Mouse (Mus musculus) megakaryocyte, embryonic 14.5 days (primary cell): ENCODE results near the gene Tns3.

Source experiments
- FLI1 ChIP-seq: IDR thresholded peaks from 2 replicates; pipeline ENCODE4 v1.6.1; 2012; ENCODE audit warnings: low read length, inconsistent platforms, mixed read lengths
- GATA1 ChIP-seq: IDR thresholded peaks from 3 replicates; pipeline ENCODE4 v1.6.1; 2012; ENCODE audit warnings: mixed read lengths, low read length, inconsistent platforms, borderline replicate concordance

DNA sequence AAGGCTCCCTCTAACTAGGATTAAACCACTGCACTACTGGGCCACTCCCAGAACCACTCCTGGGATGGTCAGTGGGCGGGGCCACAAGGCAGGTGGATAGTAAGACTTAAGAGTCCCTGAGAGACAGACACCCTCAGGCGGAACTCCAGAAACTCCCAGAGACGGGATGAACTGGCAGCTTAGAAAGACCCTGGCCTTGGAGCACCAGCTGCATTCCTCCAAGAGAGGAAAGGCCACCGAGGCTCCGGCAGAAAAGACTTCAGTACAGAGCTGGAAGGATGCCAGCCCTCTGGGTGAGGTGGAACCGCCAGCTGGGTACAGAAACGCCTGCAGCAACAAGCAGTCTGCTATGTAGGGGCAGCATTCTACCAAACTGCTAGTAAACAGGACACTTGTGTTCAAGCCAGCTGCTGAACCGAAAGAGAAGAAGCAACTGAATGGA is 218.4 kb downstream of the Tns3 start:
- TF ChIP-seq GATA1 (no peak), FLI1 (no peak)
